Mouse (Mus musculus): ENCODE data around the gene Hipk3.
A peak's percentile ranks its signal among the peaks of the same experiment; 100 is the strongest.

Gene Hipk3

GRCm38 (mm10) chr2:104471161-104471560 lies 23.1 kb downstream of the Hipk3 start:
- DNase-seq (ENCODE audit: low spot score in 2 of 2), result no peak

GRCm38 (mm10) chr2:104470536-104470935 lies 23.7 kb downstream of the Hipk3 start:
- DNase-seq (ENCODE audit: low spot score in 2 of 2), result no peak

- no peak for DNase-seq (ENCODE audit: low spot score in 2 of 2)
Measured at GRCm38 (mm10) chr2:104468419-104468818, 25.8 kb downstream of the Hipk3 start.

- DNase-seq (ENCODE audit: low spot score in 2 of 2), result no peak
Measured at GRCm38 (mm10) chr2:104466908-104467616, 27.2 kb downstream of the Hipk3 start.

GRCm38 (mm10) chr2:104465639-104466430 lies 28.4 kb downstream of the Hipk3 start:
- no peak for DNase-seq (ENCODE audit: low spot score in 2 of 2)

- DNase-seq (ENCODE audit: low spot score in 2 of 2), result no peak
Measured at GRCm38 (mm10) chr2:104460021-104460420, 34.2 kb downstream of the Hipk3 start.

- no peak for DNase-seq (ENCODE audit: low spot score in 2 of 2)
Measured at GRCm38 (mm10) chr2:104458569-104459332, 35.5 kb downstream of the Hipk3 start.

GRCm38 (mm10) chr2:104457106-104457505 lies 37.1 kb downstream of the Hipk3 start:
- no peak for DNase-seq (ENCODE audit: low spot score in 2 of 2)

GRCm38 (mm10) chr2:104450685-104451084 lies 43.6 kb downstream of the Hipk3 start:
- DNase-seq (ENCODE audit: low spot score in 2 of 2), result no peak

- no peak for DNase-seq (ENCODE audit: low spot score in 2 of 2)
Measured at GRCm38 (mm10) chr2:104449191-104449590, 45.1 kb downstream of the Hipk3 start.

GRCm38 (mm10) chr2:104448201-104448600 lies 46.0 kb downstream of the Hipk3 start:
- no peak for DNase-seq (ENCODE audit: low spot score in 2 of 2)

GRCm38 (mm10) chr2:104446016-104446415 lies 48.2 kb downstream of the Hipk3 start:
- DNase-seq (ENCODE audit: low spot score in 2 of 2), result no peak

- peak; percentile 31 to 50 for DNase-seq (ENCODE audit: low spot score in 2 of 2)
Measured at GRCm38 (mm10) chr2:104444776-104445175, 49.5 kb downstream of the Hipk3 start.

- DNase-seq (ENCODE audit: low spot score in 2 of 2), result no peak
Measured at GRCm38 (mm10) chr2:104442341-104442740, 51.9 kb downstream of the Hipk3 start.

- DNase-seq (ENCODE audit: low spot score in 2 of 2), result no peak
Measured at GRCm38 (mm10) chr2:104436226-104436625, 58.0 kb downstream of the Hipk3 start.

- no peak for DNase-seq (ENCODE audit: low spot score in 2 of 2)
Measured at GRCm38 (mm10) chr2:104431067-104431466, 63.2 kb downstream of the Hipk3 start.

GRCm38 (mm10) chr2:104430566-104430965 lies 63.7 kb downstream of the Hipk3 start:
- DNase-seq (ENCODE audit: low spot score in 2 of 2), result no peak

GRCm38 (mm10) chr2:104426112-104426511 lies 68.1 kb downstream of the Hipk3 start:
- DNase-seq (ENCODE audit: low spot score in 2 of 2), result no peak

GRCm38 (mm10) chr2:104422230-104422629 lies 72.0 kb downstream of the Hipk3 start:
- peak in 1 of 2 experiments; percentile 7 for DNase-seq (ENCODE audit: low spot score in 2 of 2)

- DNase-seq (ENCODE audit: low spot score in 2 of 2), result no peak
Measured at GRCm38 (mm10) chr2:104420805-104421204, 73.4 kb downstream of the Hipk3 start.

- no peak for DNase-seq (ENCODE audit: low spot score in 2 of 2)
Measured at GRCm38 (mm10) chr2:104419999-104420398, 74.2 kb downstream of the Hipk3 start.

GRCm38 (mm10) chr2:104419411-104419810 lies 74.8 kb downstream of the Hipk3 start:
- DNase-seq (ENCODE audit: low spot score in 2 of 2), result no peak

Data from natural killer cell, adult 2 months (primary cell).